Mouse (Mus musculus): ENCODE results near the gene Ppef1. TPM values are rescaled to one million over a fixed set of nuclear protein-coding genes. Genes with fewer than 3 reads are reported as not detected.

Ppef1 gene
- polyA plus RNA-seq, 1 experiment from 2014 or later, result not detected

- ATAC-seq (replicated peaks; ENCODE audit: low FRiP score, low read depth), result no peak
- H3K27ac ChIP-seq, result no peak overlapping the region
- H3K4me3 ChIP-seq (replicated peaks; ENCODE audit: low read depth, low read length), result no peak overlapping the region
- no peaks in the 10 kb centered on the region for H3K36me3 ChIP-seq (ENCODE audit: insufficient read depth, low read length)
- H3K9ac ChIP-seq (ENCODE audit: low read depth, low read length), result no peak overlapping the region
- no peaks in the 10 kb centered on the region for H3K9me3 ChIP-seq (replicated peaks; ENCODE audit: low read length)
- H3K4me2 ChIP-seq (ENCODE audit: low read length), result no peak overlapping the region
- H3K27me3 ChIP-seq (ENCODE audit: insufficient read depth, low read length), result no peaks in the 10 kb centered on the region
- no peaks in the 10 kb centered on the region for H3K4me1 ChIP-seq (replicated peaks; ENCODE audit: insufficient read depth, low read length)
- TF ChIP-seq CTCF (IDR thresholded peaks at IDR 0.05; ENCODE audit: low read depth), result no peak
- 82% methylated on average over 2 of the region's 2 CpGs for WGBS
- DNase-seq (ENCODE audit: low spot score), result no peak
Measured at GRCm38 (mm10) chrX:160603316-160603715, 132.2 kb downstream of the Ppef1 start.

- Histone ChIP-seq H3K9me3 (replicated peaks; ENCODE audit: low read length) (no peaks in the 10 kb centered on the region), H3K4me1 (replicated peaks; ENCODE audit: insufficient read depth, low read length) (no peaks in the 10 kb centered on the region), H3K9ac (ENCODE audit: low read depth, low read length) (no peak overlapping the region), H3K4me2 (ENCODE audit: low read length) (no peak overlapping the region), H3K27me3 (ENCODE audit: insufficient read depth, low read length) (no peaks in the 10 kb centered on the region), H3K36me3 (ENCODE audit: insufficient read depth, low read length) (no peaks in the 10 kb centered on the region), H3K4me3 (replicated peaks; ENCODE audit: low read depth, low read length) (no peak overlapping the region), H3K27ac (no peak overlapping the region)
- DNase-seq (ENCODE audit: low spot score) (peak; percentile 11), ATAC-seq (replicated peaks; ENCODE audit: low FRiP score, low read depth) (no peak)
- 80% methylated on average over 1 of the region's 1 CpGs for WGBS
- TF ChIP-seq CTCF (IDR thresholded peaks at IDR 0.05; ENCODE audit: low read depth), result no peak
Measured at GRCm38 (mm10) chrX:160602770-160603169, 132.8 kb downstream of the Ppef1 start.

- Histone ChIP-seq H3K9ac (ENCODE audit: low read depth, low read length) (no peak overlapping the region), H3K4me3 (replicated peaks; ENCODE audit: low read depth, low read length) (no peak overlapping the region), H3K9me3 (replicated peaks; ENCODE audit: low read length) (no peaks in the 10 kb centered on the region), H3K27me3 (ENCODE audit: insufficient read depth, low read length) (no peaks in the 10 kb centered on the region), H3K4me2 (ENCODE audit: low read length) (no peak overlapping the region), H3K27ac (0 out of 2 replicates have a peak overlapping the region, but pooled peaks have one; percentile 25), H3K36me3 (ENCODE audit: insufficient read depth, low read length) (no peaks in the 10 kb centered on the region), H3K4me1 (replicated peaks; ENCODE audit: insufficient read depth, low read length) (no peaks in the 10 kb centered on the region)
- 42% methylated on average over 3 of the region's 3 CpGs for whole genome bisulfite sequencing
- no peak for TF ChIP-seq CTCF (IDR thresholded peaks at IDR 0.05; ENCODE audit: low read depth)
- DNase-seq (ENCODE audit: low spot score) (peak; percentile 55), ATAC-seq (replicated peaks; ENCODE audit: low FRiP score, low read depth) (no peak; the same call in 1 of the 2 replicates)
Measured at GRCm38 (mm10) chrX:160601053-160601452, 134.5 kb downstream of the Ppef1 start.

GRCm38 (mm10) chrX:160598562-160599458 is 136.8 kb downstream of the Ppef1 start:
- H3K27me3 ChIP-seq (ENCODE audit: insufficient read depth, low read length), result no peaks in the 10 kb centered on the region
- no peak overlapping the region for H3K9ac ChIP-seq (ENCODE audit: low read depth, low read length)
- peak overlapping the region; percentile 70 for H3K27ac ChIP-seq
- H3K36me3 ChIP-seq (ENCODE audit: insufficient read depth, low read length), result no peaks in the 10 kb centered on the region
- WGBS, result 30% methylated on average over 3 of the region's 3 CpGs
- no peaks in the 10 kb centered on the region for H3K4me1 ChIP-seq (replicated peaks; ENCODE audit: insufficient read depth, low read length)
- H3K9me3 ChIP-seq (replicated peaks; ENCODE audit: low read length), result no peaks in the 10 kb centered on the region
- ATAC-seq (replicated peaks; ENCODE audit: low FRiP score, low read depth) (peak; percentile 87), DNase-seq (ENCODE audit: low spot score) (peak; percentile 83)
- no peak overlapping the region for H3K4me2 ChIP-seq (ENCODE audit: low read length)
- no peak for TF ChIP-seq CTCF (IDR thresholded peaks at IDR 0.05; ENCODE audit: low read depth)
- no peak overlapping the region for H3K4me3 ChIP-seq (replicated peaks; ENCODE audit: low read depth, low read length)

- peak overlapping the region; percentile 25; the same call in 1 of the 2 replicates for H3K27ac ChIP-seq
- no peak overlapping the region for H3K4me3 ChIP-seq (replicated peaks; ENCODE audit: low read depth, low read length)
- DNase-seq (ENCODE audit: low spot score) (peak; percentile 13), ATAC-seq (replicated peaks; ENCODE audit: low FRiP score, low read depth) (no peak)
- no peaks in the 10 kb centered on the region for H3K9me3 ChIP-seq (replicated peaks; ENCODE audit: low read length)
- no peaks in the 10 kb centered on the region for H3K4me1 ChIP-seq (replicated peaks; ENCODE audit: insufficient read depth, low read length)
- no peaks in the 10 kb centered on the region for H3K27me3 ChIP-seq (ENCODE audit: insufficient read depth, low read length)
- TF ChIP-seq CTCF (IDR thresholded peaks at IDR 0.05; ENCODE audit: low read depth), result no peak
- H3K4me2 ChIP-seq (ENCODE audit: low read length), result no peak overlapping the region
- no peak overlapping the region for H3K9ac ChIP-seq (ENCODE audit: low read depth, low read length)
- no peaks in the 10 kb centered on the region for H3K36me3 ChIP-seq (ENCODE audit: insufficient read depth, low read length)
- 48% methylated on average over 2 of the region's 2 CpGs for WGBS
Measured at GRCm38 (mm10) chrX:160598055-160598454, 137.5 kb downstream of the Ppef1 start.

GRCm38 (mm10) chrX:160592933-160593332 is 142.6 kb downstream of the Ppef1 start:
- H3K27me3 ChIP-seq (ENCODE audit: insufficient read depth, low read length), result no peaks in the 10 kb centered on the region
- WGBS, result 78% methylated on average over 6 of the region's 6 CpGs
- no peak overlapping the region for H3K27ac ChIP-seq
- no peak overlapping the region for H3K9ac ChIP-seq (ENCODE audit: low read depth, low read length)
- H3K4me1 ChIP-seq (replicated peaks; ENCODE audit: insufficient read depth, low read length), result no peaks in the 10 kb centered on the region
- no peak for DNase-seq (ENCODE audit: low spot score)
- no peaks in the 10 kb centered on the region for H3K9me3 ChIP-seq (replicated peaks; ENCODE audit: low read length)
- ATAC-seq (replicated peaks; ENCODE audit: low FRiP score, low read depth), result no peak
- no peak overlapping the region for H3K4me3 ChIP-seq (replicated peaks; ENCODE audit: low read depth, low read length)
- no peaks in the 10 kb centered on the region for H3K36me3 ChIP-seq (ENCODE audit: insufficient read depth, low read length)
- no peak for TF ChIP-seq CTCF (IDR thresholded peaks at IDR 0.05; ENCODE audit: low read depth)
- no peak overlapping the region for H3K4me2 ChIP-seq (ENCODE audit: low read length)

Data from kidney, postnatal 0 days (tissue).